Mouse (Mus musculus) MEL (cell line): ENCODE measurements at regions not wholly inside any gene's neighbourhood (a gene's known extent, or its start where the extent isn't known, plus 50 kb on each side); places are given as distances from the start of the nearest gene placed in this dataset.

Source experiments
- CTCF ChIP-seq, 3 experiments: IDR thresholded peaks in 2 of 3; conservative IDR thresholded peaks in 1 of 3; 2 replicates each; pipeline ENCODE4 v1.5.1; 2011 to 2012; ENCODE audit warnings: low read length in 3 of 3, low read depth in 2 of 3, mild to moderate bottlenecking in 2 of 3, improper control_type of control experiment in 1 of 3, inconsistent platforms in 1 of 3, mixed read lengths in 1 of 3, moderate library complexity in 1 of 3; ENCODE audit not compliant: control insufficient read depth in 1 of 3, insufficient read depth in 1 of 3, poor library complexity in 1 of 3, severe bottlenecking in 1 of 3
- EP300 ChIP-seq, 2 experiments: IDR thresholded peaks; 2 replicates each; pipeline ENCODE4 v1.6.1; 2011; ENCODE audit warnings: improper control_type of control experiment in 2 of 2, low read length in 2 of 2, low read depth in 1 of 2, mild to moderate bottlenecking in 1 of 2
- GATA1 ChIP-seq: IDR thresholded peaks from 2 replicates; pipeline ENCODE4 v1.6.1; 2011; ENCODE audit warnings: low read depth, low read length, improper control_type of control experiment
- NELFE ChIP-seq: IDR thresholded peaks from 2 replicates; pipeline ENCODE4 v1.6.1; 2011; ENCODE audit warnings: low read depth, low read length, improper control_type of control experiment
- POLR2A ChIP-seq, 2 experiments: IDR thresholded peaks; 2 replicates each; pipeline ENCODE4 v1.6.1; 2011 to 2012; ENCODE audit warnings: low read length in 2 of 2, mild to moderate bottlenecking in 2 of 2, control low read depth in 1 of 2, improper control_type of control experiment in 1 of 2, low read depth in 1 of 2, moderate library complexity in 1 of 2; ENCODE audit not compliant: control insufficient read depth in 1 of 2, insufficient read depth in 1 of 2, poor library complexity in 1 of 2
- RAD21 ChIP-seq: IDR thresholded peaks from 2 replicates; pipeline ENCODE4 v1.6.1; 2011; ENCODE audit warnings: mild to moderate bottlenecking, low read depth, low read length, improper control_type of control experiment
- TBP ChIP-seq: IDR thresholded peaks from 2 replicates; pipeline ENCODE4 v1.8.0; 2011; ENCODE audit warnings: low read depth, low read length, improper control_type of control experiment
- USF1 ChIP-seq: IDR thresholded peaks from 2 replicates; pipeline ENCODE4 v1.6.1; 2014; ENCODE audit warnings: low read depth, mild to moderate bottlenecking, inconsistent platforms, low read length, improper control_type of control experiment, moderate library complexity
- ZMIZ1 ChIP-seq: IDR thresholded peaks from 2 replicates; pipeline ENCODE4 v1.6.1; 2012; ENCODE audit warnings: low read depth, mild to moderate bottlenecking, inconsistent platforms, low read length, improper control_type of control experiment, moderate library complexity

GRCm38 (mm10) chr4:87707386-87707785 is 325.8 kb downstream of the Mllt3 start:
- TF ChIP-seq ZMIZ1 = no peak
- no peak for TF ChIP-seq USF1
- TF ChIP-seq CTCF (IDR thresholded peaks at IDR 0.05 in 2 of 3, conservative IDR thresholded peaks at IDR 0.05 in 1 of 3; ENCODE audit: control insufficient read depth in 1 of 3, insufficient read depth in 1 of 3, low read depth in 2 of 3, low read length in 3 of 3, poor library complexity in 1 of 3, severe bottlenecking in 1 of 3) = no peak
- no peak for TF ChIP-seq EP300 (IDR thresholded peaks at IDR 0.05; ENCODE audit: low read depth in 1 of 2, low read length in 2 of 2)
- TF ChIP-seq POLR2A (IDR thresholded peaks at IDR 0.05; ENCODE audit: control insufficient read depth in 1 of 2, insufficient read depth in 1 of 2, low read depth in 1 of 2, low read length in 2 of 2, poor library complexity in 1 of 2) = no peak
- no peak for TF ChIP-seq TBP
- no peak for TF ChIP-seq GATA1
- no peak for TF ChIP-seq RAD21
- TF ChIP-seq NELFE = no peak
